Mouse (Mus musculus) c-Kit-positive CD71-positive TER-119-negative erythroid progenitor cells, embryonic 14.5 days (primary cell): ENCODE data around the gene Memo1.
"Not testable (repeated sequence)": the region's sequence is repeated elsewhere in the genome, so short reads cannot be mapped to it uniquely, and the experiment has no call there.

Experiments
- DNase-seq: peaks from one replicate; pipeline ENCODE4 v3.0.0-alpha.2; 2013; ENCODE audit warnings: low read depth

The Memo1 gene

DNA sequence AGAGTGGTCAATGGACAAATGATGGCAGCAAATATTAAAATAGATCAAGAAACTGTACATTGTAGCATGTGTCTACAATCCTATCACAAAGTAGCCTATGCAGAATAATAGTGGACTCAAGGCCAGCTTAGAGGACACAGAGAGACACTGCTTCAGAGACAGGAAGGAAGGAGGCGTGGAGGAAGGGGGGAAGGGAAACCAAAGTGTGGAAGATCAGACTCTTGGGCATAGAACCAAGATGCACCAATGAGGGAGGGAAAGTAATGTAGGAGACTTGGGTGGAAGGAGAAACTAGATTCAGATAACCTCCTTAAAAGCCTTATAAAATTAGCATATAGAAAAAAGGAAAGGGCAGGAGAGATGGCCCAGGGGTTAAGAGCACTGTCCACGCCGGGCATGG lies 32.9 kb downstream of the Memo1 start:
- DNase-seq: no peak

DNA sequence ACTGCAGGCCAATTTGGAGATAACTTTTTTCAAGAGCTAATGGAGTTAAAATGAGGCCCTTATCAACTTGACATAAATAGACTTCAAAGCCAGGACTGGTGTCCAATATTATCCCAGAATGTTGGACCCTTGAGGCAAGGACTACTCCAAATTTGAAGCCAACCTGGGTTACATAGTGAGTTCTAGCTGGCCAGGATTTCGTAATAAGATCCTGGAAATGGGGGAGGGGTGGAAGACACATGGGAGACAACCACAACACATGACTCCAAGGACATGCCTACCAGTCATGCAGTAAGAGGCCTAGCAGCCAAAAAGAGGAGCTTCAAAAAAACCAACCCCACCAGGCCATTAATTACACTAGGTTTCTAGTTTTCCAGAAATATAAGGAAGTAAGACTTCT lies 50.0 kb downstream of the Memo1 start:
- DNase-seq: no peak

DNA sequence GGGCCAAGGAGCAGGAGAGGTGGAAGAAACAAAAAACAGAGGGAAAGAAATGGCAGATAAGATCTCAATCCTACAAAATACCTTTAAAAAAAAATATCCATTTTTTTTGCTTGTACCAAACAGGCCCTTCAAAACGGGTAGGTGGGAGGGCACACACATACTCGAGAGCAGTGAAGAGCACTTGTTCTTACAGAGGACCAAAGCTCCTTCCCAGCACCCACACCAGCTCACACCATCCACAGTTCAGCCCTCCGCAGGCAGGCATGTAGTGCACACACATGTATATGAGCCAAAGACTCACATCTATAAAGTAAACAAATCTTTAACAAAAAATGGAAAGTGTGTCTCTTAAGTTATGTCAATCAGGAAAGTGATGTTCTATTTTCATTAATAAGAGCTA lies 52.5 kb downstream of the Memo1 start:
- DNase-seq: no peak

DNA sequence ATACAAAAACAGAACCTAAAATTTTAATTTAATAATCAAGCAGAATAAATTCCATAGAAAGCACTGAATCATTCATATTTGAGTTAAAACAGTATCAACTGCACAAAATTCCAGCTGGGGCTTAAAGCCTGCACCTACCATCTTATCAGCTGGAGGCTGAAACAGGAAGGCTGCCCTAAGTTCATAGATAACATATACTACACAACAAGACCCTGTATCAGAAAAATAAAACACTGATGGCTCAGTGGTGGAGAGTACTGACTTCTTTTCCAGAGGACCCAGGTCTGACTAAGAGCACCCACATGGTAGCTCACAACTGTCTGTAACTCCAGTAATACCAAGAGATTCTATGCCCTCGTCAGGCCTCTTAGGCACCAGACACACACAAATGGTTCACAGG lies 55.0 kb downstream of the Memo1 start:
- DNase-seq: no peak

DNA sequence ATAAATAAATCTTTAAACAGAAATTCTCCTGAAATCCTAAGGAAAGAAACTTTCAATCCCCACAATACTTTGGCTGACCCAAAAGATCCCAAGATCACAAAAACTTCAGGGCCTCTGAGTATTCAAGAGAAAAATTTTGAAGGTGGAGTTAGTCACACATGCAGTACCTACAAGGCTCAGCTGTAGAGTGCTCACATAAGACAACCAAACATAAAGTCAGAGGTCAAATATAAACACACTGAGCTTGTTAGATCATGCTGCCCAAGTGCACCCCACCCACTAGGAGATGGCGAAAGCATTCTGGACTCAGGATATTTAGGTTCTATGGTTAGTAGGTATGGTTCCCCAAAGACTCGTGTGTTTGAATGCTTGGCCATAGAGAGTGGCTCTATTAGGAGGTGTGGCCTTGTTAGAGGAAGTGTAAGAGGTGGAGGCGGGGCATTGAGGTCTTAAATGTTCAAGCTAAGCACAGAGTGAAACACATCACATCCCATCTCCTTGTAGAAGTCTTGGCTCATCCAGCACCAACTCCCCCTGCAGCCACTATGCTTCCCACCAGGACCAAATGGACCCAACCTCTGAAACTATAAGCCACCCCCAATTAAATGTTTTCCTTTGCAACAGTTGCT lies 67.1 kb downstream of the Memo1 start:
- DNase-seq: no peak

DNA sequence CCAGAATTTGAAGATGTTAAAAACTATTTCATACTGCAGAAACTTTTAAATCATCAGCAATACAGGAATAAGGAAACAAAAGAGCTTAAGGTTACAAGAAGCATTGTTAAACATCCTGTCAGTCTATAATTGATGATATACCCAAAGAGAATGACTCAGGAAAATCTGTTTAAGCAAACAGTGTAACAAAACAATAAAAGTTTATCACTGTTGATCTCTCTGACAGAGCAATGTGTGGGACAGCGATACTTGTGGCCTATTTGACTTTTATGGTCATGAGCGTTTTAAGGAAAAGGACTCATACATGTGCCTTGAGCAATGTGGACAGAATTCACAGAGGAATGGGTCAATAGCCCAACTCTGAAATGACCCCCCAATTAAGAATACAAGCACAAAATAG lies 78.0 kb downstream of the Memo1 start:
- no peak for DNase-seq

DNA sequence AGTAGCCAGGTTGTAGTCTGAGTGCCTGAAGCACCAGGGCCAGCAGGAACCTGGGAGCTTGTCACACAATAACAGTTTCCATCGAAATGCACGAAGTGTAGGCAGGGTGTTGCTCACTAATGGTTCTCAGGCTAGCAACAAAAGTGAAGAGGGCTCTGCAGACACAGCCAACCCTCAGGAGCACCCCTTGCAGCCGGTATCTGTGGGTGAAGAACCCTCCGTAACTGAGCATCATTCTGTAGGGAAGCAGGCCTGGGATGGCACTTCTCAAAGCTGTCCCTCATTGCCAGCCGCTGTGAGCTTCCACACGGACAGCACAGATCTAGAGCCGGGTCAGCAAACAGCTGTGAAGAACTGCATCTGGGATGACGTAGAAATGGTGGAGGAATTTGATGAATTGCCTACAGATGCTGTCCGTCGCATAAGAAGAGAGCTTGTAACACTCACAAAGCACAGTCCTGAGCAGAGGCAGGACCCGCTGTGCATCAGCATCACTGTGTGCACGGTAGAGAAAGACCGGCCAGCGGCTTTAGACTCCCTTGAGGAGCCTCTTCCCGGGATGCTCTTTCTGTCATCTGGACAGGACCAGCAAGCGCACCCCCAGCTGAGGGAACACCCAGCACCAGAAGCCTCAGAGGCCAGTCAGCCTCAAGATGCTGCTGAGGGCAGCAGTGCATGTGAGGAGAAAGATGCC lies 82.3 kb downstream of the Memo1 start:
- DNase-seq: not testable (repeated sequence)

DNA sequence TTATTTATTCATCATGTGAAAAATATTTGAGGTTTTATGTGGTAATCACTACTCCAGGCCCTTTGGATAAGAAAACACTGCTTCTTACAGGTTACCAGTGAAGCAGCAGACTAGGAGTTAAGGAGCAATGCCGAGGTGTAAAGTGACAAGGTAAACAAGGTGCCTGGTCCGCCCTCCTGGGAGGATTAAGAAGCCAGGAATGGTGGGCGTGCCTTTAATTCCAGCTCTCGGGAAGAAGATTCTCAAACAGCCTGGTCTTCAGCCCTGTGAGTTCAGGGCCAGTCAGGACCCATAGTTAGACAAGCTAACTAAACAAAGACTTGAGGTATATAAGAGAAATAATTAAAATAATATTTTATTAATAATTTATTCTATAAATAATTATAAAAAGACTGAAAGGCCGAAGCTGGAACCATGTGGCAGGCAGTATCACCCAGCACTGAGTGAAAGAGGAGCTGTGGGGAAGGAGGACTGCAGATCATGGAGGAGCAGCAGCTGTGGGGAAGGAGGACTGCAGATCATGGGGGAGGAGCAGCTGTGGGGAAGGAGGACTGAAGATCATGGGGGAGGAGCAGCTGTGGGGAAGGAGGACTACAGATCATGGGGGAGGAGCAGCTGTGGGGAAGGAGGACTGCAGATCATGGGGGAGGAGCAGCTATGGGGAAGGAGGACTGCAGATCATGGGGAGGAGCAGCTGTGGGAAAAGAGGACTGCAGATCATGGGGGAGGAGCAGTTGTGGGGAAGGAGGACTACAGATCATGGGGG lies 86.0 kb downstream of the Memo1 start:
- no peak for DNase-seq

DNA sequence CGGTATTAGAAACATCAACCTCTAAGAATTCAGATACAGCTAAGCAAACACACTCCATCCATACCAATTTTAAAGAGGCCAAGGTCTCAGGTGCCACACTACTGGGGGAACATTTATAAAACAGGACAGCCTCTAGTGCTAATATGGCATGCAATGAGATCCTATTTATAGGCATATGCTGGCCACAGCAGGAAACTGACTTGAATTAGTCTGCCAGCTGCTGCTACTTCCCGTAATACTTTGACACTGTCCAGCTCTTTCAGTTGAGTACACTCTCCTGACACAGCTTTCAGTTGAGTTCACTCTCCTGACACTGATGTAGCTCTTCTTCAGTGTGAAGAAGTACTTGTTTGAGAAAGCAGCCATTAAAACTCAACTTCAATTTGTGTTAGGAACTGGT lies 99.4 kb downstream of the Memo1 start:
- no peak for DNase-seq

DNA sequence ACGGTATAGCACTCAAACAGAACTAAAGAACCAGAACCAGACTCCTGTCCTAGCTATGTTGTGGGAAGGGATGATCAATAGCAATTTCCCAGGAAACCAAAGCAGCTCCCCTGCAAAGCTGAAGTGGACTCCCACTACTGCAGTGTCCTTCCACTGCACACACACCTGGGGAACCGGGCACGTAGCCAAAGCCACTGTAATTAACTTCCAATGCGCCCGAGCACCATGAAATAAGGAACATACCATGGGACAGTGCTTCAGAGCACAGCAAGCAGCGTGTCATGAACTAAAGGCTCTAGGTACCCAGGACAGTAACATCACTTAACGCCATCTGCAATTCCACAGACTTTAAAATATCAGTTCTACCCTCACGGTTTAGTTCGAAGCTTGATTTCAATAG lies 100.6 kb downstream of the Memo1 start:
- no peak for DNase-seq

DNA sequence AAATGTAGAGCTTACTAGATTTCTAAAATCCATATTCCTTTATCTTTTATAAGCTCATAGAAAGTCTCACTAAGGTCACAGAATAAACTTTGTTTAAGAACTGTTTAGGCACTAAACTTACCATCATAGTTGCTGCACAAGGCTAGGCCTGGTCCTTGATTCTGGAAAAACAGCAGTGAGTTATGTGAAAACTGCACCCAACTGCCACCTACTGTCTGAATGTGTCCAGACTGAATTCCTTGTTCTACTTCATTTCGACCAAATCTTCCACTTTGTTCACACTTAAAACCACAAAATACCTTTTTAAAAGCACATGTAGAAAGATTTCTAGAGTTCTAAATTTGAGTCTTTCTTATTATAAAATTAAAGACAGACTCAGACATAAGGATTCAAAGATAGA lies 101.9 kb downstream of the Memo1 start:
- no peak for DNase-seq

DNA sequence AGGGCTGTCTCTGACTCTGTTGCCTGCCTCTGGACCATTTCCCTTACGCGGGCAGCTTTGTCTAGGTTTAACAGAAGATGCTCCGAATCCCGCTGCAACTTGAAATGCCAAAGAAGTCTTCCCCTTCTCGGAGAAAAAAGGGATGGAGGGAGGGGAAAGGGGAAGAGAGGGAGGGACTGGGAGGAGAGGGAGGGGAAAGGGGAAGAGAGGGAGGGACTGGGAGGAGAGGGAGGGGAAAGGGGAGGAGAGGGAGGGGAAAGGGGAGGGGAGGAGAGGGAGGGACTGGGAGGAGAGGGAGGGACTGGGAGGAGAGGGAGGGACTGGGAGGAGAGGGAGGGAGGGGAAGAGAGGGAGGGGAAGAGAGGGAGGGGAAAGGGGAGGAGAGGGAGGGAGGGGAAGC lies 103.9 kb downstream of the Memo1 start:
- DNase-seq: no peak

DNA sequence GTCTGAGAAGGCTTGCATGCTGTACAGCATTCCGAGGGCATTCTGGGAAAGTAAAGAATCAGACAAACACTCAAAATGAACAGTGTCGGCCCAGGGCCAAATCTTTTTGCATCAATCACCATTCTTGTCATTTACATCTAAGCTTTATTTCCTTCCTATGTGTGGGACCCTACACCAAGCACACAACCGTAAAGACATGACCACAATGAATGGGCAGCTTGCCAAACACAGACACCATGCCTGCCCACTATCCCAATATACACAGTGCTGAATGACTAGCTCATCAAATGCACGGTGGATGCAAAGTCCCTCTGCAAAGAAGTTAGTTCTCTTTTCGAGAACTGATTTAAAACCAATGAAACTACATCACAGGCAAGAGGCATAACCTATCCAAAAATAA lies 109.1 kb downstream of the Memo1 start:
- no peak for DNase-seq

DNA sequence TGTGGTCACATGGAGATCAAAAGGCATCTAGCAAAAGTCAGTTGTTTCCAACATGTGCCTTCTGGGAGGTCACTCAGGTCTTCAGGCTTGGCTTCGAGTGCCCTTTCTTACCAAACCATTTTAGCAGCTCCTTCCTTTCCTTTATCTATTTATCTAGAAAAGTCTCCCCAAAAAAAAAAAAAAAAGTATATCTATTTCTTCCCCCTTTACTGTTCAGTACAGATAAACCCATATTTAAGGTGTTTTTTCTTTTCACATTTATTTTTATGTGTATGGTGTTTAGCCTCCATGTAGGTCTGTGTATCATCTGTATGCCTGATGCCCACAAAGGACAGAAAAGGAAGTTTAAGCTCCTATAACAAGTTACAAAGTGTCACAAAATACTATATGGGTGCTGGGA lies 110.6 kb downstream of the Memo1 start:
- DNase-seq: no peak

DNA sequence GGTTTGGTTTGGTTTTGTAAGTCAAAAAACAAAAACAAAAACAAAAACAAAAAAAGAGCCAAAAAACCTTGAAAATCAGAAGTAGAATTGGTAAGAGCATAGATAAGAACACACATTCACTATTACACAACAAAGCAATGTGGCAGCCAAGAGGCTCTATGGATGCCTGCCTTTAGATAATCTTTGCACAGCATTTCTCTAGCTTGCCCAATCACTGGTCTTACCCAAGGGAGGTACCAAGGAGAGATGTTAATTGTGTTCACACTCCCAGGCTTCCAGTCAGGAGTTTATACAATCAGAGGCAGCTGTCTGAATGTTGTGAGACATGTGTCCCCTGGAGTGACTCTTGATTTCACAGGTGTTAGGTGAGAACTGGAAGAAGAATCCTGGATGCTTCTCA lies 114.4 kb downstream of the Memo1 start:
- DNase-seq: no peak

DNA sequence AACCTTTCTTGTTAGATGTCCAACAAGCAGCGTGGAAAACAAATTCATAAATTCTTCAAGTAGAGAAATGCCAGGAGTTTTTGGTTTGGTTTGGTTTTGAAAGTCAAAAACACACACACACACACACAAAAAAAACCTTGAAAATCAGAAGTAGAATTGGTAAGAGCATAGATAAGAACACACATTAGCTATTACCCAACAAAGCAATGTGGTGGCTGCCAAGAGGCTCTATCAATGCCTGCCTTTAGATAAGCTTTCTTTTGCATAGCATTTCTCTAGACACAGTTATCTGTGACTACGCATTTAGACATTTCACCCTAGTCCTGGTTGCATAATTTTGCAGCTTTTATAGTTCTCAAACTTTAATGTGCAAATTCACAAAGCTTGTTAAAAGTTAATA lies 115.7 kb downstream of the Memo1 start:
- DNase-seq: peak; percentile 15

DNA sequence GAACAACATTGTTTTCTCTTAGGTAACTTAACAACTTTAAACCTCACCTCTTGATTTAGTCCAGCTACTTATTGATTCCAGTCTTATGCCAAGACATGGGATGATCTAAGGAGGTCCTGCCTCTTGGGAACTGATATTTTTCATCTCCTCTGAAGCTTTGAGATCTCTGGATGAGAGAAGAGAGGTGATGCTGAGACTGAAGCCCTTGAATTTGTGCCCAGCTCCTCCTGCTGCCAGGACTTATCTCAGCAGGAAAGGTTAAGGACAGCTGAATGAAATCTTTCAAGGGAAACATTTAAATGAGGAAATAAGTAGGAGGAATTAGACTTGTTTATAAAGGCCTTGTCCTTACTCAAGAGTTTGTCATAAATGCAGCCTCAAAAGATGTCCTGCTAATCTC lies 121.6 kb downstream of the Memo1 start:
- DNase-seq: no peak

DNA sequence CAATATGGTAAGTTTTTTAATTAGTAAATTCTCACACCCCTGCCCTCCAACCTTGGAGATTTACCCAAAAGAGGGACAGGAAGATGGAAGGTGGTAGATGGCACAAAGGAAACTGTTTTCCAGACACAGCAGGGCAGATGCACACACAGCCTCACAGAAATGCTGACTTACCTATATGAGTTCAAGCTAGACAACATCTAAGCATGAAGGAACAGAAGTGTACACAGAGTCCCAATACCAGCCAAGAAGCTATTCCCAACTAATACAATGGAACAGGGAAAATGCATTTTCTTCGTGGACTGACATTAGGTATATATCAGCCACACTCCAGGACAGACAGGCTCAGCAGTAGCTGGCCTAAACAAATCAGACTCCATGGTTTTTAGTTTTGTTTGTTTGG lies 122.5 kb downstream of the Memo1 start:
- DNase-seq: no peak

DNA sequence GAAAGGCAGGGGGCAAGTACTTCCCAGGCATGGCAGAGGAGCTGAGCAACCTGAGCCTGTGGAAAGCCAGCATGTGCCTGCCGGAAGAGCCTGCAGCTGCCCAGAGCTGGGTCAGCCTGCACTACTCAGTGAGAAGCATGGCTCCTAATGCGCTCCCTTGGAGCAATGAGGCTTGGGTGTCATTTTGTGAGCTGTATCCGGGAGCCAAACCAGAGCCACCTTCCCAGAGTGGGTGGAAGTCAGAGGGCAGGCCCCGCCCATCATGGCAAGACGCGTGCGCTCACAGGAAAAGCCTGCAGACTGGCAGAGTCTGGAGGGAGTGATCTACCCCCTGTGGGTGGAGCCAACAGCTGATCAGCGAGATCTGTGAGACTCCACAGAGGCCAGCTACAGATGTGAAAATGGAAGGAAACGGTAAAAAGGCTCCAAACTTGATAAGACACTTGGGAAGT lies 135.9 kb downstream of the Memo1 start:
- peak; percentile 74 for DNase-seq

DNA sequence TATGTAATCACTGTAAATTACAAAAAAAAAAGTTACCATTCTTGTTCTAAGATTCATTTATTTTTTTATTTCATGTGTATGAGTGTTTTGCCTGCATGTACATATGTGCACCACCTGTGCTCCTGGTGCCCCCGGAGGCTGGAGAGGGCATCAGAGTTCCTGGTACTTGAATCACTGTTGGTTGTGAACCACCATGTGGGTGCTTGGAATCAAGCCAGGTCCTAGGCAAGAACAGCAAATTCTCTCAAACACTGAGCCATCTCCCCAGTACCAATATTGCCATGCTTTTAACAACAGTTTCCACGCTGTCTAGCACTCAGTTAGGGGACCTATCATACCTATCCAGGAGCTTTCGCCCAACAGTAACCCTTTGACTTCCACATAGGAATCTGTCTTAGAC lies 137.2 kb downstream of the Memo1 start:
- no peak for DNase-seq
